Mouse (Mus musculus) bone marrow macrophage, adult 2 months (primary cell): ENCODE data around the gene Brpf1. TPM values are rescaled to one million over a fixed set of nuclear protein-coding genes. Genes with fewer than 3 reads are reported as not detected.
"Not testable (repeated sequence)": the region's sequence is repeated elsewhere in the genome, so short reads cannot be mapped to it uniquely, and the experiment has no call there.

Source experiments
- H3K27ac ChIP-seq: 2 replicates; pipeline ENCODE4 v1.5.1; 2012; ENCODE audit warnings: low read depth, low read length; ENCODE audit not compliant: insufficient read depth
- H3K4me1 ChIP-seq: 2 replicates; pipeline ENCODE4 v1.6.1; 2012; ENCODE audit warnings: low read length; ENCODE audit not compliant: control insufficient read depth, insufficient read depth
- H3K4me3 ChIP-seq: 2 replicates; pipeline ENCODE4 v1.5.1; 2012; ENCODE audit warnings: mild to moderate bottlenecking, low read length, moderate library complexity; ENCODE audit not compliant: insufficient read depth
- CTCF ChIP-seq: IDR thresholded peaks from 2 replicates; pipeline ENCODE4 v1.5.1; 2012; ENCODE audit warnings: low read depth, mild to moderate bottlenecking, low read length, moderate library complexity
- POLR2A ChIP-seq: IDR thresholded peaks from 2 replicates; pipeline ENCODE4 v1.6.1; 2012; ENCODE audit warnings: mild to moderate bottlenecking, low read depth, low read length, borderline replicate concordance
- polyA plus RNA-seq: library from polyadenylated mRNA; stranded (reverse); fragments of >200 nt; gene quantifications from 2 replicates; pipeline ENCODE4 v1.2.4, GENCODE M21; 2012; ENCODE audit not compliant: missing spikeins, insufficient read depth, insufficient read length

Gene Brpf1
- polyA plus RNA-seq, 1 experiment, result 31.6 TPM

GRCm38 (mm10) chr6:113302258-113302657, 4.7 kb upstream of the Brpf1 start:
- Histone ChIP-seq H3K27ac (no peak overlapping the region), H3K4me3 (no peak overlapping the region), H3K4me1 (no peaks in the 10 kb centered on the region)
- TF ChIP-seq POLR2A (no peak), CTCF (0 out of 2 replicates have a peak, but pooled peaks have one; percentile 37)

GRCm38 (mm10) chr6:113306322-113306985, 483 bp upstream of the Brpf1 start:
- TF ChIP-seq CTCF, result no peak
- no peak for TF ChIP-seq POLR2A
- peak overlapping the region; percentile 69 for H3K4me3 ChIP-seq
- 0 out of 2 replicates have a peak, but pooled peaks cover 14% of the 10 kb centered on the region for H3K4me1 ChIP-seq
- peak overlapping the region; percentile 98 for H3K27ac ChIP-seq

GRCm38 (mm10) chr6:113307481-113308121, 664 bp downstream of the Brpf1 start:
- TF ChIP-seq CTCF (no peak), POLR2A (no peak)
- H3K27ac ChIP-seq, result peak overlapping the region; percentile 98
- H3K4me1 ChIP-seq, result 0 out of 2 replicates have a peak, but pooled peaks cover 14% of the 10 kb centered on the region
- peak overlapping the region; percentile 69 for H3K4me3 ChIP-seq

DNA sequence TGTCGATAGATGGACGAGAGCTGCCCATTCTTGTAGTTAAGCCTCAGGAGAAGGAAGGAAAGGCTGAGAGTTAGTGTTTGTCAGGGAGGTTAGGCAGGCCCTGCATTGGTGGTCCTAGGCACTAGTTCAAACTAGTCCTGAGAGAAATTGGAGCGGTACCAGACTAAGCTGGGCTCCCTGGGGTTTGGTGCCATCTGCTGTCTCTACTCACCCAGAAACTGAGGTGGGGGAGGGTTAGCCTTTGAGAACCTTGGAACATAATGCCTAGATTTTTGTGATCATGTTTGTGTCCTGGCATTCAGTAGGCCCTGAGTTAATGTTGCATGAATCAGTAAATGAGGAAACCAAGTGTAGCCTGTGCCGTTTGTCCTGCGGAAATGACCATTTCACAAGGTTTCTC, 1.2 kb downstream of the Brpf1 start:
- peak overlapping the region; percentile 69 for H3K4me3 ChIP-seq
- no peak for TF ChIP-seq POLR2A
- TF ChIP-seq CTCF, result no peak
- 0 out of 2 replicates have a peak, but pooled peaks cover 14% of the 10 kb centered on the region for H3K4me1 ChIP-seq
- H3K27ac ChIP-seq, result peak overlapping the region; percentile 98

- Histone ChIP-seq H3K4me3 (no peak overlapping the region), H3K27ac (peak overlapping the region; percentile 25; the same call in 1 of the 2 replicates), H3K4me1 (peaks cover 5% of the 10 kb centered on the region; the same call in 1 of the 2 replicates)
- TF ChIP-seq CTCF, result no peak
- no peak for TF ChIP-seq POLR2A
These were observed 9.0 kb downstream of the Brpf1 start for GRCm38 (mm10) chr6:113315972-113316371.

- peak within 1 kb of the TSS; percentile 70 for H3K4me3 ChIP-seq
- peak within 1 kb of the TSS; percentile 79 for H3K27ac ChIP-seq
- peaks cover 23% of the 10 kb centered on the region for H3K4me1 ChIP-seq
- TF ChIP-seq POLR2A (no peak), CTCF (no peak)
These were observed 19.8 kb downstream of the Brpf1 start, which contains the start of gene Ogg1 for GRCm38 (mm10) chr6:113326533-113327315. Ogg1 (plus strand) TSS chr6:113326972.

- TF ChIP-seq CTCF, result no peak
- TF ChIP-seq POLR2A, result no peak
- Histone ChIP-seq H3K27ac (no peak overlapping the region), H3K4me1 (peaks cover 41% of the 10 kb centered on the region), H3K4me3 (no peak overlapping the region)
These were observed 22.5 kb downstream of the Brpf1 start for GRCm38 (mm10) chr6:113329396-113329795.

GRCm38 (mm10) chr6:113330547-113330946, 23.6 kb downstream of the Brpf1 start:
- Histone ChIP-seq H3K4me1 (peaks cover 50% of the 10 kb centered on the region), H3K27ac (peak overlapping the region; percentile 16; the same call in 1 of the 2 replicates), H3K4me3 (no peak overlapping the region)
- no peak for TF ChIP-seq CTCF

DNA sequence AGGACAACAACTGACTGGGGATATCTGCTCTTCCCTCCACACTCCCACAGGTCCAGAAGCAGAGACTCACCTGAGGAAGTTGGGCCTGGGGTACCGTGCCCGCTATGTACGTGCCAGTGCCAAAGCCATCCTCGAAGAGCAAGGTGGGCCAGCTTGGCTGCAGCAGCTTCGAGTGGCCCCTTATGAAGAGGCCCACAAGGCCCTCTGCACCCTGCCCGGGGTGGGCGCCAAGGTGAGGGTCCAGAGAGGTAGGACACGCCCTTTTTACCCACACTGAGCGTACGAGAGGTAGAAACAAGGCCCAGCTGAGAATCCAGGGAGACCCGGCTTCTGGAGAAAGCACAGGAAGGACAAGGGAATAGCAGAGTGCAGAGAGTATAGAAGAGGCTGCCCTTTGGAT, 24.8 kb downstream of the Brpf1 start:
- Histone ChIP-seq H3K4me1 (peaks cover 59% of the 10 kb centered on the region), H3K4me3 (no peak overlapping the region), H3K27ac (no peak overlapping the region)
- TF ChIP-seq POLR2A (no peak), CTCF (no peak)

GRCm38 (mm10) chr6:113332734-113333133, 25.8 kb downstream of the Brpf1 start:
- peaks cover 68% of the 10 kb centered on the region for H3K4me1 ChIP-seq
- not testable (repeated sequence) for H3K4me3 ChIP-seq
- H3K27ac ChIP-seq, result peak overlapping the region; percentile 91
